Mouse (Mus musculus): ENCODE results near the gene Tbcb. TPM values are rescaled to one million over a fixed set of nuclear protein-coding genes. Genes with fewer than 3 reads are reported as not detected.

The Tbcb gene
- polyA plus RNA-seq (2012; ENCODE audit: insufficient read depth, low replicate concordance), result 21.7 and 73.2 TPM in 2 replicates

DNA sequence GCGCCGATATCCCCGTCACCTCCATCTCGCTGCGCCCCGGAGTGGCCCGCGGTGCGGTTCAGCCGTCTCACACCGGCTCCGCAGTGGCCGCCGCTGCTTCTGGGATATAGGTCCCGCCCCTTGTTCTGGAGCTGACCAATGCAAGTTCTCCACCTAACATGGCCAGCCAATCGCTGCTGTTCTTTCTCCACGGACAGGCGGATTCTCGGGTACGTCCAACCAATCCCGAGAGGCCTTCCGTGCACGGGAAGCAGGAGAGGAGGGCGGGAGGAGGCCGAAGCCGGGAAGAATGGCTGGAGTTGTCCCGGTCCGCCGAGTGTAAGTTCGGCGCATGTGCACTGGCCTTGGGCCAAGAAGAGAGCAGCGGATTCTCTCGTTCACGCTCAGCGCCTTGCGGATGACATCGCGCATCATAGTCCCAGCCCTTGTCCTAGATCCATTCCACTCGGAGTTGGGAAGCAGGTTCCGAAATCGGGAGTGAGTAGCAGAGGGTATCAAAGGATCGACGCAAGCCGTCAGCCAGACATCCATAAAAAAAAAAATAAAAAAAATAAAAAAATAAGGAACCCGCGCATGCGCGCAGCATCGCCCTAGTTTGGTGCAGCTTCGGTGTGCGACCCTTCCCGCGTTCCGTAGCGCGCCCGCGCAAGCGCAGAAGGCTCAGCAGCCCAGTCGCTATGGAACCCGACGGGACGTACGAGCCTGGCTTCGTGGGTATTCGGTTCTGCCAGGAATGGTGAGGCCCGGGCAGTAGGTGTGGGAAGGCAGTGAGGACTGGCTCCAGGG lies at the start of gene Tbcb, which contains the start of gene Polr2i:
TSS of gene Tbcb (minus strand) at position 604 of the 786 bp plus-strand sequence.
TSS of gene Polr2i (plus strand) at position 280 of the 786 bp plus-strand sequence.
- 0 out of 2 replicates have a peak, but pooled peaks cover 2% of the 10 kb centered on the region for H3K9me3 ChIP-seq
- TF ChIP-seq FLI1 (IDR thresholded peaks at IDR 0.05; ENCODE audit: low read length) (no peak), GATA1 (IDR thresholded peaks at IDR 0.05; ENCODE audit: borderline replicate concordance, low read length) (no peak)
- peaks cover 58% of the 10 kb centered on the region for H3K36me3 ChIP-seq (replicated peaks; ENCODE audit: low read length)
- H3K27me3 ChIP-seq (replicated peaks), result no peaks in the 10 kb centered on the region
- H3K4me1 ChIP-seq, result peaks cover 31% of the 10 kb centered on the region
- H3K4me3 ChIP-seq (replicated peaks), result peak within 1 kb of the TSS; percentile 100

- no peaks in the 10 kb centered on the region for H3K9me3 ChIP-seq
- no peak overlapping the region for H3K4me3 ChIP-seq (replicated peaks)
- H3K27me3 ChIP-seq (replicated peaks), result no peaks in the 10 kb centered on the region
- peaks cover 8% of the 10 kb centered on the region for H3K36me3 ChIP-seq (replicated peaks; ENCODE audit: low read length)
- TF ChIP-seq FLI1 (IDR thresholded peaks at IDR 0.05; ENCODE audit: low read length) (no peak), GATA1 (IDR thresholded peaks at IDR 0.05; ENCODE audit: borderline replicate concordance, low read length) (no peak)
- H3K4me1 ChIP-seq, result peaks cover 27% of the 10 kb centered on the region
These were observed 49.5 kb upstream of the Tbcb start for GRCm38 (mm10) chr7:30281522-30281921.

GRCm38 (mm10) chr7:30280670-30281138 lies 48.6 kb upstream of the Tbcb start:
- peaks cover 25% of the 10 kb centered on the region for H3K4me1 ChIP-seq
- peak overlapping the region; percentile 98 for H3K4me3 ChIP-seq (replicated peaks)
- H3K27me3 ChIP-seq (replicated peaks), result no peaks in the 10 kb centered on the region
- TF ChIP-seq FLI1 (IDR thresholded peaks at IDR 0.05; ENCODE audit: low read length), result no peak
- TF ChIP-seq GATA1 (IDR thresholded peaks at IDR 0.05; ENCODE audit: borderline replicate concordance, low read length), result no peak
- H3K36me3 ChIP-seq (replicated peaks; ENCODE audit: low read length), result peaks cover 8% of the 10 kb centered on the region
- H3K9me3 ChIP-seq, result no peaks in the 10 kb centered on the region

- Histone ChIP-seq H3K4me3 (replicated peaks) (peak within 1 kb of the TSS; percentile 98), H3K9me3 (no peaks in the 10 kb centered on the region), H3K36me3 (replicated peaks; ENCODE audit: low read length) (peaks cover 10% of the 10 kb centered on the region), H3K27me3 (replicated peaks) (no peaks in the 10 kb centered on the region), H3K4me1 (peaks cover 24% of the 10 kb centered on the region)
- TF ChIP-seq FLI1 (IDR thresholded peaks at IDR 0.05; ENCODE audit: low read length) (peak; percentile 38; the same call in 1 of the 2 replicates), GATA1 (IDR thresholded peaks at IDR 0.05; ENCODE audit: borderline replicate concordance, low read length) (no peak)
These were observed 48.0 kb upstream of the Tbcb start, which contains the start of the genes Thap8 and Wdr62 for GRCm38 (mm10) chr7:30279951-30280669. TSS of gene Thap8 (plus strand) at chr7:30280094. TSS of gene Wdr62 (minus strand) at chr7:30280419.

DNA sequence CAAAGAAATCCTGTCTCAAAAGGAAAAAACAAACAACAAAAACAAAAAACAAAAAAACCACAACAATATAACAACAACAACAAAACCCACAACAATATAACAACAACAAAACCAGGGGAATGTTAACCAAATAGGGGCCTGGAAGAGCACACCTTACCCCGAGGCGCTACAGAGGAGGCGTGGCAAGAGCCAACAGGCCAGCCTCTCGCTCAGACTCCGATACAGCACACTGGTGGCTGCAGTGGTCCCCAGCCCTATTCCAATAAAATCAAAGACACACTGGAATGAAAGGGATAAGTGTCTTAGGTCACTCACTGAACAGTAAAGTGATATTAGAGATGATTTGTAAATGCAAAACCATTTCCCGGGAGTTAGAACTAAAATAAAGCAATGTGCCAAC lies 47.5 kb upstream of the Tbcb start:
- H3K4me1 ChIP-seq, result peaks cover 29% of the 10 kb centered on the region
- TF ChIP-seq GATA1 (IDR thresholded peaks at IDR 0.05; ENCODE audit: borderline replicate concordance, low read length), result no peak
- no peaks in the 10 kb centered on the region for H3K27me3 ChIP-seq (replicated peaks)

DNA sequence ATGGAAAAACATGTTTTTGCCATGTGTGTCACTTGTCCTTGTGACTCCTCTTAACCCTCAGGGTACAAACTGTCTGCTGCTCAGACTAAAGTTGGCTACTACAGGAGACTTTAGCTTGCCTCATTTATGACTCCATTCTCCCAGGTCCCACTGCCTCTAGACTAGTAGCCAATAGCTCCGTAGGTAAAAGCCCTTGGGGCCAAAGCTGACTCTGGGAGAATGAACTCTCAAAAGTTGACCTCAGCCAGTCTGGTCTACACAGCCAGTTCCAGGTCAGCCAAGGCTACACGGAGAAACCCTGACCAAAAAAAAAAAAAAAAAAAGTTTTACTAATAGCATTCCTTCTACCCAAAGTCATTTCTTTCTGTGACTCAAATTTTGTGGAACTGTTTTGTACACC lies 46.8 kb upstream of the Tbcb start:
- H3K4me1 ChIP-seq, result peaks cover 29% of the 10 kb centered on the region
- TF ChIP-seq FLI1 (IDR thresholded peaks at IDR 0.05; ENCODE audit: low read length), result no peak
- no peak for TF ChIP-seq GATA1 (IDR thresholded peaks at IDR 0.05; ENCODE audit: borderline replicate concordance, low read length)
- no peaks in the 10 kb centered on the region for H3K27me3 ChIP-seq (replicated peaks)
- H3K36me3 ChIP-seq (replicated peaks; ENCODE audit: low read length), result peaks cover 17% of the 10 kb centered on the region
- no peaks in the 10 kb centered on the region for H3K9me3 ChIP-seq
- H3K4me3 ChIP-seq (replicated peaks), result no peak overlapping the region

More for the DNA sequence above, 47.5 kb upstream of the Tbcb start:
- Histone ChIP-seq H3K4me3 (replicated peaks) (peak overlapping the region; percentile 98), H3K36me3 (replicated peaks; ENCODE audit: low read length) (peaks cover 15% of the 10 kb centered on the region), H3K9me3 (no peaks in the 10 kb centered on the region)

GRCm38 (mm10) chr7:30274383-30274782 lies 42.3 kb upstream of the Tbcb start:
- Histone ChIP-seq H3K4me3 (replicated peaks) (no peak overlapping the region), H3K9me3 (no peaks in the 10 kb centered on the region), H3K27me3 (replicated peaks) (no peaks in the 10 kb centered on the region), H3K4me1 (peaks cover 28% of the 10 kb centered on the region), H3K36me3 (replicated peaks; ENCODE audit: low read length) (peaks cover 61% of the 10 kb centered on the region)
- no peak for TF ChIP-seq FLI1 (IDR thresholded peaks at IDR 0.05; ENCODE audit: low read length)
- TF ChIP-seq GATA1 (IDR thresholded peaks at IDR 0.05; ENCODE audit: borderline replicate concordance, low read length), result no peak

GRCm38 (mm10) chr7:30269641-30270040 lies 37.6 kb upstream of the Tbcb start:
- TF ChIP-seq FLI1 (IDR thresholded peaks at IDR 0.05; ENCODE audit: low read length) (no peak), GATA1 (IDR thresholded peaks at IDR 0.05; ENCODE audit: borderline replicate concordance, low read length) (no peak)
- no peaks in the 10 kb centered on the region for H3K9me3 ChIP-seq
- no peak overlapping the region for H3K4me3 ChIP-seq (replicated peaks)
- H3K36me3 ChIP-seq (replicated peaks; ENCODE audit: low read length), result peaks cover 88% of the 10 kb centered on the region
- H3K27me3 ChIP-seq (replicated peaks), result no peaks in the 10 kb centered on the region
- peaks cover 25% of the 10 kb centered on the region for H3K4me1 ChIP-seq

DNA sequence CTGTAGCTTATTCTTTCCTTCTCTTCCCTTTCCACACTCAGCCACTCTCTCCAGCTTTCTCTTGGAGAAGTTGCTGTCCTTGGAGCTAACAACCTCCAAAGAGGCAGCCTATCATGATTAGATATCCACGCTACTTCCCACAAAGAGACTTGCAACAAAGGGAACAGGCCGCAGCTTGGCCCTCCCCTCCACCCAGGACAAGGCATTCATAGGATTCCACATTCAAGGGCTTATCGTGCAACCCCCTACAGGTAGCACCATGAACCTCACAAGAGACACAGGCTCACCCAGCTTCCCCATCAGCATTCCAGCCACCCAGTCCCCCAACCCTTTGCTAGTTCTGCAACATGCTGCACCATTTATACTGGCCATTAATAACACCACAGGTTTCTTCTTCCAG lies 34.7 kb upstream of the Tbcb start:
- Histone ChIP-seq H3K9me3 (no peaks in the 10 kb centered on the region), H3K4me1 (peaks cover 11% of the 10 kb centered on the region; the same call in 1 of the 2 replicates), H3K36me3 (replicated peaks; ENCODE audit: low read length) (peaks cover 86% of the 10 kb centered on the region), H3K4me3 (replicated peaks) (no peak overlapping the region), H3K27me3 (replicated peaks) (no peaks in the 10 kb centered on the region)
- no peak for TF ChIP-seq GATA1 (IDR thresholded peaks at IDR 0.05; ENCODE audit: borderline replicate concordance, low read length)
- no peak for TF ChIP-seq FLI1 (IDR thresholded peaks at IDR 0.05; ENCODE audit: low read length)

Data from megakaryocyte, embryonic 14.5 days (primary cell).